Mouse (Mus musculus): Measurements from ENCODE around the gene Sptbn1. TPM values are rescaled to one million over a fixed set of nuclear protein-coding genes. Genes with fewer than 3 reads are reported as not detected.

Gene Sptbn1
- total and polyA plus RNA-seq, 2 experiments from 2014 or later = 121 to 271 TPM

GRCm38 (mm10) chr11:30134058-30134457 lies 133.9 kb downstream of the Sptbn1 start:
- no peak overlapping the region for H3K4me3 ChIP-seq (ENCODE audit: low read depth, low read length)
- WGBS = 63% methylated on average over 1 of the region's 1 CpGs
- ATAC-seq (ENCODE audit: insufficient read depth, low read depth) = no peak
- DNase-seq (ENCODE audit: low spot score) = no peak
- no peak overlapping the region for H3K4me2 ChIP-seq (ENCODE audit: low read depth, low read length)
- peaks cover 98% of the 10 kb centered on the region for H3K36me3 ChIP-seq (replicated peaks; ENCODE audit: control insufficient read depth, insufficient read depth, low read length)
- no peak overlapping the region for H3K9ac ChIP-seq (replicated peaks; ENCODE audit: low read depth, low read length)
- H3K4me1 ChIP-seq (ENCODE audit: control insufficient read depth, insufficient read depth) = no peaks in the 10 kb centered on the region
- TF ChIP-seq EP300 (IDR thresholded peaks at IDR 0.05; ENCODE audit: low read depth) (no peak), CTCF (IDR thresholded peaks at IDR 0.05; ENCODE audit: low read depth) (no peak)
- no peaks in the 10 kb centered on the region for H3K27me3 ChIP-seq (ENCODE audit: control insufficient read depth, insufficient read depth, low read length)
- H3K27ac ChIP-seq (ENCODE audit: low read depth) = no peak overlapping the region
- H3K9me3 ChIP-seq (replicated peaks; ENCODE audit: control insufficient read depth, low read length) = no peaks in the 10 kb centered on the region

DNA sequence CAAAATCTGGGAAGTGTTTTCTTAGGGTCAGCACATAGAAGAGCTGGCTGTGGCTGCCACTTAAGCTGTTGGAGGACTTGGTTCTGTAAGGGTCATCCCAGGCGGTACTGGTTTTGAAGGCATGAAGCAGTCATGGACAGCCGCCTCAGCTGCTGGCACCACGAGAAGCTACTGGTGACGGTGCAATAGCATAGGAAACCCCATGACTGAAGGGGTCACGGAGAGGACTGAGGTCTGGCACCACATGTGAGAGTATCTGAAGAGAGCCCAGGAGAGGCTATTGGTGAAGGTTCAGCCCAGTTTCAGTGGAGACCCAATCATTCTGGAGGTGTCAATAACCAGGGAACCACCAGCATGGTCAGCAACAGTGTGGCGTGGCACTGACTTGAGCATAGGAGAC lies 135.4 kb downstream of the Sptbn1 start:
- Histone ChIP-seq H3K4me3 (ENCODE audit: low read depth, low read length) (no peak overlapping the region), H3K4me2 (ENCODE audit: low read depth, low read length) (no peak overlapping the region), H3K27me3 (ENCODE audit: control insufficient read depth, insufficient read depth, low read length) (no peaks in the 10 kb centered on the region), H3K9me3 (replicated peaks; ENCODE audit: control insufficient read depth, low read length) (no peaks in the 10 kb centered on the region), H3K27ac (ENCODE audit: low read depth) (0 out of 2 replicates have a peak overlapping the region, but pooled peaks have one; percentile 30), H3K9ac (replicated peaks; ENCODE audit: low read depth, low read length) (no peak overlapping the region), H3K36me3 (replicated peaks; ENCODE audit: control insufficient read depth, insufficient read depth, low read length) (peaks cover 98% of the 10 kb centered on the region), H3K4me1 (ENCODE audit: control insufficient read depth, insufficient read depth) (no peaks in the 10 kb centered on the region)
- ATAC-seq (ENCODE audit: insufficient read depth, low read depth) = no peak
- DNase-seq (ENCODE audit: low spot score) = no peak
- 80% methylated on average over 6 of the region's 6 CpGs for WGBS
- no peak for TF ChIP-seq EP300 (IDR thresholded peaks at IDR 0.05; ENCODE audit: low read depth)
- TF ChIP-seq CTCF (IDR thresholded peaks at IDR 0.05; ENCODE audit: low read depth) = no peak

- Histone ChIP-seq H3K36me3 (replicated peaks; ENCODE audit: control insufficient read depth, insufficient read depth, low read length) (peaks cover 98% of the 10 kb centered on the region), H3K27me3 (ENCODE audit: control insufficient read depth, insufficient read depth, low read length) (no peaks in the 10 kb centered on the region), H3K4me3 (ENCODE audit: low read depth, low read length) (no peak overlapping the region), H3K27ac (ENCODE audit: low read depth) (no peak overlapping the region), H3K4me2 (ENCODE audit: low read depth, low read length) (no peak overlapping the region), H3K9ac (replicated peaks; ENCODE audit: low read depth, low read length) (no peak overlapping the region), H3K4me1 (ENCODE audit: control insufficient read depth, insufficient read depth) (no peaks in the 10 kb centered on the region), H3K9me3 (replicated peaks; ENCODE audit: control insufficient read depth, low read length) (no peaks in the 10 kb centered on the region)
- TF ChIP-seq CTCF (IDR thresholded peaks at IDR 0.05; ENCODE audit: low read depth) = no peak
- no peak for TF ChIP-seq EP300 (IDR thresholded peaks at IDR 0.05; ENCODE audit: low read depth)
- ATAC-seq (ENCODE audit: insufficient read depth, low read depth) = no peak
- WGBS = 33% methylated on average over 4 of the region's 4 CpGs
- no peak for DNase-seq (ENCODE audit: low spot score)
These were observed 136.3 kb downstream of the Sptbn1 start for GRCm38 (mm10) chr11:30131640-30132039.

DNA sequence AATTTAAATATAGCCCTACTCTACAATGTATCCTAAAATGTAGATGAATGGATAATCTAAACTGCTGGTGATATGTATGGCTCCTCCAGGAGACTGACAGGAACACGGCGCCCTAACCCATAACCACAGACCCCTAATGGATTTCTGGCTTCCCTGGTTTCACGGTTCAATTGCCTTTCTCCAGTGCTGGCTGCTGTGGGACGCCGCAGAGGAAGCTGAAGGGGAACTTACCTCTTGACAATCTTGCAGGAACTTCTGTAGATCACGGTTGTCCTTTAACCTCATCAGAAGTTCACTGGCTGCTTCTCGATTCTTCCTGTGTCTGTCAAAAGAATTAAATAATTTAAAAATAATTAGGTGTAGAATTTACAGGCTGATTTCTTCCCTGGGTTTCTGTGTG lies 138.6 kb downstream of the Sptbn1 start:
- DNase-seq (ENCODE audit: low spot score) (no peak), ATAC-seq (ENCODE audit: insufficient read depth, low read depth) (no peak)
- peaks cover 97% of the 10 kb centered on the region for H3K36me3 ChIP-seq (replicated peaks; ENCODE audit: control insufficient read depth, insufficient read depth, low read length)
- WGBS = 85% methylated on average over 7 of the region's 7 CpGs
- no peaks in the 10 kb centered on the region for H3K9me3 ChIP-seq (replicated peaks; ENCODE audit: control insufficient read depth, low read length)
- no peak overlapping the region for H3K4me2 ChIP-seq (ENCODE audit: low read depth, low read length)
- H3K4me1 ChIP-seq (ENCODE audit: control insufficient read depth, insufficient read depth) = no peaks in the 10 kb centered on the region
- H3K9ac ChIP-seq (replicated peaks; ENCODE audit: low read depth, low read length) = no peak overlapping the region
- TF ChIP-seq CTCF (IDR thresholded peaks at IDR 0.05; ENCODE audit: low read depth) = no peak
- TF ChIP-seq EP300 (IDR thresholded peaks at IDR 0.05; ENCODE audit: low read depth) = no peak
- no peak overlapping the region for H3K4me3 ChIP-seq (ENCODE audit: low read depth, low read length)
- no peak overlapping the region for H3K27ac ChIP-seq (ENCODE audit: low read depth)
- no peaks in the 10 kb centered on the region for H3K27me3 ChIP-seq (ENCODE audit: control insufficient read depth, insufficient read depth, low read length)

- Histone ChIP-seq H3K36me3 (replicated peaks; ENCODE audit: control insufficient read depth, insufficient read depth, low read length) (peaks cover 97% of the 10 kb centered on the region), H3K27ac (ENCODE audit: low read depth) (no peak overlapping the region), H3K4me2 (ENCODE audit: low read depth, low read length) (no peak overlapping the region), H3K4me1 (ENCODE audit: control insufficient read depth, insufficient read depth) (no peaks in the 10 kb centered on the region), H3K9ac (replicated peaks; ENCODE audit: low read depth, low read length) (no peak overlapping the region), H3K9me3 (replicated peaks; ENCODE audit: control insufficient read depth, low read length) (no peaks in the 10 kb centered on the region), H3K27me3 (ENCODE audit: control insufficient read depth, insufficient read depth, low read length) (no peaks in the 10 kb centered on the region), H3K4me3 (ENCODE audit: low read depth, low read length) (no peak overlapping the region)
- DNase-seq (ENCODE audit: low spot score) (no peak), ATAC-seq (ENCODE audit: insufficient read depth, low read depth) (no peak)
- 91% methylated on average over 1 of the region's 1 CpGs for WGBS
- TF ChIP-seq CTCF (IDR thresholded peaks at IDR 0.05; ENCODE audit: low read depth) (no peak), EP300 (IDR thresholded peaks at IDR 0.05; ENCODE audit: low read depth) (no peak)
These were observed 141.1 kb downstream of the Sptbn1 start for GRCm38 (mm10) chr11:30126840-30127239.

DNA sequence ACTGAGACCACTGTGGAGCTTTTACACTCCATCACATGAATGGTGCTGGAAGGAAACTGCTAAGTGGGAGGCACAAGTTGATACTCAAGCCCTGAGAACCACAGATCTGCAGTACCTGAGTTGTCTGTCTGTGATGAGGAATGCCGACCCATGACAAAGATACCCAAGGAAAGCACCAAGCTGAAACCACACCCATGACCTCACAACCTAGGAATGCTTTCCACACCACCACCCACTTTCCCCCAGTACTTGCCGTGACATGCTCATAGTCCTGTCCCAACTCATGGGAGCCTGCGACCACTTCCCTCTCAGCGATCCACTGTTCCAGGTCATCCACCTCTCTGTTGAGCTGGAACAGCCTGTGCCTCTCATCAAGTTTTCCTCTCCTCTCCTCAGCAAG lies 149.9 kb downstream of the Sptbn1 start:
- peaks cover 99% of the 10 kb centered on the region for H3K36me3 ChIP-seq (replicated peaks; ENCODE audit: control insufficient read depth, insufficient read depth, low read length)

More for the DNA sequence above, 149.9 kb downstream of the Sptbn1 start:
- 68% methylated on average over 4 of the region's 4 CpGs for WGBS
- ATAC-seq (ENCODE audit: insufficient read depth, low read depth) (no peak), DNase-seq (ENCODE audit: low spot score) (no peak)
- Histone ChIP-seq H3K4me2 (ENCODE audit: low read depth, low read length) (no peak overlapping the region), H3K27me3 (ENCODE audit: control insufficient read depth, insufficient read depth, low read length) (no peaks in the 10 kb centered on the region), H3K4me1 (ENCODE audit: control insufficient read depth, insufficient read depth) (no peaks in the 10 kb centered on the region), H3K27ac (ENCODE audit: low read depth) (no peak overlapping the region), H3K4me3 (ENCODE audit: low read depth, low read length) (no peak overlapping the region), H3K9me3 (replicated peaks; ENCODE audit: control insufficient read depth, low read length) (no peaks in the 10 kb centered on the region), H3K9ac (replicated peaks; ENCODE audit: low read depth, low read length) (no peak overlapping the region)
- TF ChIP-seq EP300 (IDR thresholded peaks at IDR 0.05; ENCODE audit: low read depth) = no peak
- TF ChIP-seq CTCF (IDR thresholded peaks at IDR 0.05; ENCODE audit: low read depth) = no peak

Data from heart, postnatal 0 days (tissue).